ENCODE assay signal across 8 mouse cellular contexts in the genomic region with DNA sequence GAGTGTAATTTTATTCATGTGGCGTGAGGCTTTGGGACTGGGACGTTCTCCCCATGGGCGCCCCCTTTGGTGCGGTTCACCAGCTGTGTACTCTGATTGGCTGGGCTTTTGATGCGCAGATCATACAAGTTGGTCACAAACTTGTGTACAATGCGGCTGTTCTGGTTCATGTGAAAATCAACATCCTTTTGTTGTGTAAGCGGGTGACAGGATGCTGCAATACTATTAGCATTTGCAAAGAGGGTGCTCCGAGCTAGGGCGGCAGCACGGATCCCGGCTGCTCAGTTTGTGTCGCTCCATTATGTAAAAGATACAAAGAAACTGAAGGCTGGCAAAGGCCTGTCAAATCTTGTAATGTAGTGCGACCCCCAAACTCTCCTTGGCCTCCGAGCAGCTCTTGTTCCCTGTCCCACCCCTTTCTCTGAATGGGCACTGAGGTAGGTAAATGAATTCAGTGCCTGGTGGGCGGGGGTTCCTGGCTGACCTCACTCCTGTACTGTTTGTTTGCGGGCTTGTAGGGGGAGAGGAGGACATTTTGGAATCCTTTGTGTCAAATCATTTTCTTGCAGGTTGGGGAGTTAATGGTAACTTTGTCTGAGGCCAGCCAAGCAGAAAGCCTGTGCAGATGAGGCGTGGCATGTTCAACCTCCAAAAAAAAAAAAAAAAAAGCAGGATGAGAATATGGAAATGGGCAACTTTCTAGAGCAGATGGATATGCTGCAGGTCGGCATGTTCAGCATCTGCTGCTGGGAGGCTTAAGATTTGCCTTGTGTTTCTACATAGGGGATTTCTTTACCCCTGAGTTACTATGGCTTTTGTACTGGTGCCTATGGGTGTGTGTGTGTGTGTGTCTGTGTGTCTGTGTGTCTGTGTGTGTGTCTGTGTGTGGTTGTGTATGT.
A peak's percentile ranks its signal among the peaks of the same experiment; 100 is the strongest.
DNase-seq lines count a peak whose midpoint lies in the region; ATAC-seq lines count a peak whose summit lies in the region.

No protein-coding gene starts in this region.

- peak overlapping the region; percentile 32; the same call in 1 of the 2 replicates for H3K9ac ChIP-seq in heart, embryonic 12.5 days
- peak overlapping the region; percentile 27; the same call in 1 of the 2 replicates for H3K9ac ChIP-seq in midbrain, embryonic 15.5 days

- peak overlapping the region; percentile 65 for H3K4me2 ChIP-seq in heart, embryonic 12.5 days
- H3K4me2 ChIP-seq in midbrain, embryonic 15.5 days: peak overlapping the region; percentile 51

- no peaks in the 10 kb centered on the region; the same call in 1 of the 2 replicates for H3K27me3 ChIP-seq in heart, embryonic 12.5 days (replicated peaks)
- H3K27me3 ChIP-seq in midbrain, embryonic 15.5 days (replicated peaks): peaks cover 63% of the 10 kb centered on the region

- no peak overlapping the region for H3K27ac ChIP-seq in heart, embryonic 12.5 days (ENCODE audit: poor library complexity, severe bottlenecking)
- H3K27ac ChIP-seq in midbrain, embryonic 15.5 days: peak overlapping the region; percentile 21; the same call in 1 of the 2 replicates

- ATAC-seq in heart, embryonic 12.5 days (ENCODE audit: insufficient number of reproducible peaks, low FRiP score): no peak
- ATAC-seq in granulocyte monocyte progenitor cell, adult 5-6 weeks (replicated peaks; ENCODE audit: poor library complexity, severe bottlenecking): peak; percentile 59
- peak; percentile 84 for ATAC-seq in midbrain, embryonic 15.5 days (replicated peaks)

- H3K9me3 ChIP-seq in heart, embryonic 12.5 days (replicated peaks): no peaks in the 10 kb centered on the region
- no peaks in the 10 kb centered on the region for H3K9me3 ChIP-seq in midbrain, embryonic 15.5 days

- no peaks in the 10 kb centered on the region for H3K36me3 ChIP-seq in heart, embryonic 12.5 days
- H3K36me3 ChIP-seq in midbrain, embryonic 15.5 days (replicated peaks): no peaks in the 10 kb centered on the region

- peak overlapping the region; percentile 35 for H3K4me3 ChIP-seq in heart, embryonic 12.5 days
- H3K4me3 ChIP-seq in midbrain, embryonic 15.5 days: peak overlapping the region; percentile 24

- no peaks in the 10 kb centered on the region for H3K4me1 ChIP-seq in heart, embryonic 12.5 days (replicated peaks)
- H3K4me1 ChIP-seq in midbrain, embryonic 15.5 days: peaks cover 19% of the 10 kb centered on the region

- intact Hi-C loops in heart, postnatal 25 days (cut with DNase I): no loop called here
- intact Hi-C loops in left cerebral cortex, postnatal 14 days (cut with DNase I): loop anchor here (10.0 kb wide), 1 partner anchor 407 kb away; a partner anchor contains a TSS

- 26% methylated on average over 18 of the region's 18 CpGs for WGBS in heart, embryonic 12.5 days
- WGBS in midbrain, embryonic 15.5 days: under 1% methylated on average over 18 of the region's 18 CpGs

- no peak for DNase-seq in heart, postnatal 25 days (ENCODE audit: low spot score)
- DNase-seq in R1 (ENCODE audit: low read depth, low spot score): peak; percentile 84
- peak; percentile 22 to 38 for DNase-seq in left cerebral cortex, postnatal 14 days (ENCODE audit: low spot score in 2 of 2)
- peak; percentile 7 for DNase-seq in thymus, postnatal 25 days
- no peak for DNase-seq in spleen, adult 18-20 months

Comparison
In these comparisons a context has a peak if more than half of its experiments do, and no peak if none do; other contexts are left out.
1. DNase-seq: peak in R1 (single experiment), left cerebral cortex, postnatal 14 days (2 of 2) and thymus, postnatal 25 days (single experiment); none in heart, postnatal 25 days (single experiment) and spleen, adult 18-20 months (0 of 2).